ENCODE assay signal across 8 mouse cellular contexts in the genomic region with DNA sequence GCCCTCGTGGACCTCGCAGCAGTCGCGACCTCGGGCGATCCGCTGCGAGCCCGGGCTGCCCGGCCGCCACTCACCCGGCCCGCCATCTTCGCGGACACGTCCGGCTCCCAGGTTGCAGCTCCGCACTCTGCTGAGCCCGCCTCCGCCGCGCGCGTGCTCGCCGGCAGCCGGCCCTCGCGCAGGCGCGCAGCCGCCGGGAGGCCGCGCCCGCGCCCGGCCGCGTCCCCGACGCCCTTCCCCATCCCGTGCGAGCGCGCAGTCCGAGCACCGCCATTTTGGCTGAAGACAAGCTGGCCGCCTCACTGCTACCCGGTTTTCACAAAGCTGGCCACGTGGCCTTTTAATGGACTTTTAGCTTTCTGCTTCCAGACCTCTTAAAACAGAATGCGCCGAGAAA. TPM values are rescaled to one million over a fixed set of nuclear protein-coding genes. Genes with fewer than 3 reads are reported as not detected.
DNase-seq lines count a peak whose midpoint lies in the region; ATAC-seq and TF ChIP-seq lines count a peak whose summit lies in the region.

Gene Nsf (minus strand): TSS at position 161 of the 397 bp plus-strand sequence.

- no peak within 1 kb of the TSS for H3K27ac ChIP-seq in heart, embryonic 11.5 days (ENCODE audit: low read depth, low read length)
- no peak within 1 kb of the TSS for H3K27ac ChIP-seq in kidney, embryonic 16.5 days (ENCODE audit: low read length)
- peak within 1 kb of the TSS; percentile 45; the same call in 1 of the 2 replicates for H3K27ac ChIP-seq in liver, embryonic 11.5 days (ENCODE audit: low read depth, low read length)
- H3K27ac ChIP-seq in stomach, embryonic 14.5 days (ENCODE audit: low read length) = no peak within 1 kb of the TSS

- peak; percentile 87 for ATAC-seq in CD4-positive, CD25-positive, alpha-beta regulatory T cell, adult 4 months
- ATAC-seq in heart, embryonic 11.5 days (replicated peaks; ENCODE audit: insufficient number of reproducible peaks, low FRiP score, low TSS enrichment) = peak; percentile 94
- ATAC-seq in kidney, embryonic 16.5 days (ENCODE audit: low FRiP score, low TSS enrichment) = peak; percentile 97
- ATAC-seq in liver, embryonic 11.5 days (replicated peaks; ENCODE audit: low FRiP score) = peak; percentile 91
- peak; percentile 95 for ATAC-seq in stomach, embryonic 14.5 days (ENCODE audit: insufficient number of reproducible peaks, insufficient read depth, low FRiP score, low read depth)

- peaks cover 44% of the 10 kb centered on the region for H3K4me1 ChIP-seq in erythroblast, embryonic 14.5 days (ENCODE audit: control insufficient read depth)
- peaks cover 5% of the 10 kb centered on the region; the same call in 1 of the 2 replicates for H3K4me1 ChIP-seq in heart, embryonic 11.5 days (ENCODE audit: control insufficient read depth, insufficient read depth, low read length)
- H3K4me1 ChIP-seq in kidney, embryonic 16.5 days (ENCODE audit: insufficient read depth, low read length) = peaks cover 10% of the 10 kb centered on the region
- H3K4me1 ChIP-seq in liver, embryonic 11.5 days (replicated peaks; ENCODE audit: control insufficient read depth, insufficient read depth, low read length) = peaks cover 17% of the 10 kb centered on the region
- H3K4me1 ChIP-seq in stomach, embryonic 14.5 days (ENCODE audit: control insufficient read depth, insufficient read depth, low read length) = 0 out of 2 replicates have a peak, but pooled peaks cover 8% of the 10 kb centered on the region

- peak; percentile 89 for TF ChIP-seq POLR2A in myocyte (IDR thresholded peaks at IDR 0.05; ENCODE audit: insufficient read length, low read depth)

- peaks cover 31% of the 10 kb centered on the region for H3K79me2 ChIP-seq in myocyte (ENCODE audit: control insufficient read depth, insufficient read depth)

- H3K27me3 ChIP-seq in erythroblast, embryonic 14.5 days (ENCODE audit: control insufficient read depth) = peaks cover 6% of the 10 kb centered on the region
- no peaks in the 10 kb centered on the region for H3K27me3 ChIP-seq in heart, embryonic 11.5 days (ENCODE audit: control insufficient read depth, insufficient read depth, low read length)
- H3K27me3 ChIP-seq in kidney, embryonic 16.5 days (ENCODE audit: insufficient read depth, low read length) = no peaks in the 10 kb centered on the region
- no peaks in the 10 kb centered on the region for H3K27me3 ChIP-seq in liver, embryonic 11.5 days (replicated peaks; ENCODE audit: control insufficient read depth, insufficient read depth, low read length)
- no peaks in the 10 kb centered on the region for H3K27me3 ChIP-seq in myocyte (ENCODE audit: control insufficient read depth, insufficient read depth, insufficient read length)
- H3K27me3 ChIP-seq in stomach, embryonic 14.5 days (ENCODE audit: control insufficient read depth, insufficient read depth, low read length) = no peaks in the 10 kb centered on the region

- peak within 1 kb of the TSS; percentile 67 for H3ac ChIP-seq in myocyte (ENCODE audit: control insufficient read depth, insufficient read length)

- DNase-seq in brain, embryonic 18.5 days (ENCODE audit: low read depth, low spot score) = peak; percentile 69
- peak; percentile 83 for DNase-seq in liver, embryonic 11.5 days (ENCODE audit: low spot score)

- H3K9ac ChIP-seq in heart, embryonic 11.5 days (ENCODE audit: low read depth, low read length) = peak within 1 kb of the TSS; percentile 96
- H3K9ac ChIP-seq in kidney, embryonic 16.5 days (replicated peaks; ENCODE audit: low read length) = peak within 1 kb of the TSS; percentile 95
- H3K9ac ChIP-seq in liver, embryonic 11.5 days (ENCODE audit: low read depth, low read length) = peak within 1 kb of the TSS; percentile 94
- peak within 1 kb of the TSS; percentile 64 for H3K9ac ChIP-seq in stomach, embryonic 14.5 days (replicated peaks; ENCODE audit: low read depth, low read length)

- WGBS in heart, embryonic 11.5 days (ENCODE audit: insufficient replicate concordance) = under 1% methylated on average over 33 of the region's 53 CpGs
- WGBS in kidney, embryonic 16.5 days = under 1% methylated on average over 53 of the region's 53 CpGs
- under 1% methylated on average over 52 of the region's 53 CpGs for WGBS in liver, embryonic 11.5 days
- under 1% methylated on average over 53 of the region's 53 CpGs for WGBS in stomach, embryonic 14.5 days

- H3K4me3 ChIP-seq in erythroblast, embryonic 14.5 days (replicated peaks) = peak within 1 kb of the TSS; percentile 99
- H3K4me3 ChIP-seq in heart, embryonic 11.5 days (ENCODE audit: low read depth, low read length) = peak within 1 kb of the TSS; percentile 81
- peak within 1 kb of the TSS; percentile 72 for H3K4me3 ChIP-seq in kidney, embryonic 16.5 days (ENCODE audit: low read length)
- H3K4me3 ChIP-seq in liver, embryonic 11.5 days (ENCODE audit: low read depth, low read length) = peak within 1 kb of the TSS; percentile 86
- peak within 1 kb of the TSS; percentile 93 for H3K4me3 ChIP-seq in myocyte
- peak within 1 kb of the TSS; percentile 67 for H3K4me3 ChIP-seq in stomach, embryonic 14.5 days (ENCODE audit: low read depth, low read length)

- H3K9me3 ChIP-seq in erythroblast, embryonic 14.5 days (ENCODE audit: control insufficient read depth, low read length) = no peaks in the 10 kb centered on the region
- H3K9me3 ChIP-seq in heart, embryonic 11.5 days (replicated peaks; ENCODE audit: control insufficient read depth, low read length) = no peaks in the 10 kb centered on the region
- no peaks in the 10 kb centered on the region for H3K9me3 ChIP-seq in kidney, embryonic 16.5 days (ENCODE audit: low read length)
- H3K9me3 ChIP-seq in liver, embryonic 11.5 days (ENCODE audit: control insufficient read depth, low read length) = no peaks in the 10 kb centered on the region
- H3K9me3 ChIP-seq in stomach, embryonic 14.5 days (ENCODE audit: control insufficient read depth, low read depth, low read length) = no peaks in the 10 kb centered on the region

- peak within 1 kb of the TSS; percentile 76 for H3K4me2 ChIP-seq in heart, embryonic 11.5 days
- H3K4me2 ChIP-seq in kidney, embryonic 16.5 days (replicated peaks; ENCODE audit: low read depth, low read length) = peak within 1 kb of the TSS; percentile 88
- peak within 1 kb of the TSS; percentile 84 for H3K4me2 ChIP-seq in liver, embryonic 11.5 days
- H3K4me2 ChIP-seq in myocyte (ENCODE audit: low read depth) = peak within 1 kb of the TSS; percentile 98
- H3K4me2 ChIP-seq in stomach, embryonic 14.5 days (replicated peaks; ENCODE audit: low read depth, low read length) = peak within 1 kb of the TSS; percentile 54

- peaks cover 8% of the 10 kb centered on the region for H3K36me3 ChIP-seq in erythroblast, embryonic 14.5 days (ENCODE audit: control insufficient read depth)
- H3K36me3 ChIP-seq in heart, embryonic 11.5 days (ENCODE audit: control insufficient read depth, insufficient read depth, low read length) = no peaks in the 10 kb centered on the region
- no peaks in the 10 kb centered on the region for H3K36me3 ChIP-seq in kidney, embryonic 16.5 days (ENCODE audit: insufficient read depth, low read length)
- no peaks in the 10 kb centered on the region for H3K36me3 ChIP-seq in liver, embryonic 11.5 days (ENCODE audit: control insufficient read depth, insufficient read depth, low read length)
- H3K36me3 ChIP-seq in myocyte (ENCODE audit: control insufficient read depth, insufficient read depth) = no peaks in the 10 kb centered on the region
- H3K36me3 ChIP-seq in stomach, embryonic 14.5 days (ENCODE audit: control insufficient read depth, insufficient read depth, low read length) = no peaks in the 10 kb centered on the region

TF ChIP-seq in myocyte, 11 proteins besides CTCF, POLR2A, EP300 and RAD21:
- TF ChIP-seq USF1 (IDR thresholded peaks at IDR 0.05; ENCODE audit: low read depth) = no peak
- TF ChIP-seq E2F4 (IDR thresholded peaks at IDR 0.05; ENCODE audit: insufficient read depth) = no peak
- peak; percentile 92 for TF ChIP-seq POLR2AphosphoS2 (IDR thresholded peaks at IDR 0.05; ENCODE audit: insufficient read length, low read depth)
- no peak for TF ChIP-seq MYOD1 (IDR thresholded peaks at IDR 0.05; ENCODE audit: control insufficient read depth in 1 of 3, insufficient read length in 2 of 3, low read depth in 2 of 3)

RNA-seq across cellular contexts. Expression of gene Nsf, which starts in this region (rescaled TPM):
- 10 to 100 TPM; 69.0 to 94.8 TPM for polyA plus RNA-seq in CD4-positive, CD25-positive, alpha-beta regulatory T cell, adult 4 months (2017; shearing (Covaris generic))
- polyA plus RNA-seq in erythroblast, embryonic 14.5 days (2012) = 0.27 and 0.30 TPM in 2 replicates
- 30.5 and 37.0 TPM in 2 replicates for polyA plus RNA-seq in heart, embryonic 11.5 days (2014; fragmentation: Nextera tagmentation; extraction: Ambion mirVana)
- polyA plus RNA-seq in kidney, embryonic 16.5 days (2015; fragmentation: Nextera tagmentation; extraction: Ambion mirVana) = 47.5 and 54.2 TPM in 2 replicates
- polyA plus RNA-seq in liver, embryonic 11.5 days (2014; fragmentation: Nextera tagmentation; extraction: Ambion mirVana) = 50.3 and 54.3 TPM in 2 replicates
- 17.2 TPM for polyA plus RNA-seq in myocyte (2012; fragmentation: generic; extraction: Trizol)
- 43.5 and 46.9 TPM in 2 replicates for polyA plus RNA-seq in stomach, embryonic 14.5 days (2014; fragmentation: Nextera tagmentation; extraction: Ambion mirVana)

Comparison
In these comparisons a context has a peak if more than half of its experiments do, and no peak if none do; other contexts are left out.
1. RNA of gene Nsf (polyA plus RNA-seq): 69.0 to 94.8 TPM in CD4-positive, CD25-positive, alpha-beta regulatory T cell, adult 4 months, 50.3 to 54.3 TPM in liver, embryonic 11.5 days, 47.5 to 54.2 TPM in kidney, embryonic 16.5 days, 43.5 to 46.9 TPM in stomach, embryonic 14.5 days, 30.5 to 37.0 TPM in heart, embryonic 11.5 days and 17.2 TPM in myocyte (single experiment); 0.27 to 0.30 TPM in erythroblast, embryonic 14.5 days; every median in the first group is over 10 times any median in the second.
2. Peak in every context shown above with its lines, with median percentiles within 50 percentile points of each other: ATAC-seq, H3K4me3 ChIP-seq, H3K4me2 ChIP-seq and H3K9ac ChIP-seq.